Comparison of ENCODE assay signal across 8 mouse cellular contexts in genomic region chr3:84951698-84952097, GRCm38 (mm10).
A peak's percentile ranks its signal among the peaks of the same experiment; 100 is the strongest.
DNase-seq lines count a peak whose midpoint lies in the region; ATAC-seq lines count a peak whose summit lies in the region.

No protein-coding gene starts in this region.

- WGBS in heart, embryonic 14.5 days = 56% methylated on average over 2 of the region's 2 CpGs
- WGBS in hindbrain, embryonic 10.5 days = 50% methylated on average over 2 of the region's 2 CpGs
- 13% methylated on average over 2 of the region's 2 CpGs for WGBS in midbrain, embryonic 14.5 days

- no peaks in the 10 kb centered on the region for H3K27me3 ChIP-seq in heart, embryonic 14.5 days (ENCODE audit: control insufficient read depth, insufficient read depth, low read length)
- H3K27me3 ChIP-seq in hindbrain, embryonic 10.5 days (ENCODE audit: insufficient read depth, poor library complexity, severe bottlenecking) = no peaks in the 10 kb centered on the region
- no peaks in the 10 kb centered on the region for H3K27me3 ChIP-seq in midbrain, embryonic 14.5 days (ENCODE audit: control insufficient read depth, insufficient read depth, low read length)

- H3K9ac ChIP-seq in heart, embryonic 14.5 days (ENCODE audit: low read length) = peak overlapping the region; percentile 63; the same call in 1 of the 2 replicates
- H3K9ac ChIP-seq in midbrain, embryonic 14.5 days (replicated peaks; ENCODE audit: low read length) = peak overlapping the region; percentile 61

- 0 out of 4 replicates have a peak overlapping the region, but pooled peaks of 1 of the 2 experiments have one; percentile 19 for H3K27ac ChIP-seq in heart, embryonic 14.5 days (replicated peaks in 1 of 2; ENCODE audit: control insufficient read depth in 1 of 2, insufficient read depth in 1 of 2, low read depth in 2 of 2, low read length in 2 of 2)
- H3K27ac ChIP-seq in hindbrain, embryonic 10.5 days = peak overlapping the region; percentile 85
- H3K27ac ChIP-seq in midbrain, embryonic 14.5 days (replicated peaks; ENCODE audit: low read depth, low read length) = peak overlapping the region; percentile 80

- H3K4me2 ChIP-seq in heart, embryonic 14.5 days (ENCODE audit: low read length) = peak overlapping the region; percentile 67
- H3K4me2 ChIP-seq in midbrain, embryonic 14.5 days (ENCODE audit: low read length) = peak overlapping the region; percentile 56

- H3K36me3 ChIP-seq in heart, embryonic 14.5 days (ENCODE audit: control insufficient read depth, insufficient read depth, low read length) = no peaks in the 10 kb centered on the region
- no peaks in the 10 kb centered on the region for H3K36me3 ChIP-seq in hindbrain, embryonic 10.5 days
- no peaks in the 10 kb centered on the region for H3K36me3 ChIP-seq in midbrain, embryonic 14.5 days (ENCODE audit: control insufficient read depth, insufficient read depth, low read length)

- intact Hi-C loops in heart, postnatal 10 days (cut with DNase I) = no loop called here

- peaks cover 0 to 4% of the 10 kb centered on the region in 2 experiments; a peak in 2 of 4 replicates for H3K4me1 ChIP-seq in heart, embryonic 14.5 days (ENCODE audit: control insufficient read depth in 2 of 2, insufficient read depth in 2 of 2, low read length in 2 of 2)
- H3K4me1 ChIP-seq in hindbrain, embryonic 10.5 days (replicated peaks) = peaks cover 36% of the 10 kb centered on the region
- H3K4me1 ChIP-seq in midbrain, embryonic 14.5 days (ENCODE audit: control insufficient read depth, insufficient read depth, low read length) = peaks cover 21% of the 10 kb centered on the region; the same call in 1 of the 2 replicates

- H3K9me3 ChIP-seq in heart, embryonic 14.5 days (ENCODE audit: control insufficient read depth, low read length) = no peaks in the 10 kb centered on the region
- no peaks in the 10 kb centered on the region for H3K9me3 ChIP-seq in hindbrain, embryonic 10.5 days
- H3K9me3 ChIP-seq in midbrain, embryonic 14.5 days (ENCODE audit: control insufficient read depth, low read length) = no peaks in the 10 kb centered on the region

- H3K4me3 ChIP-seq in heart, embryonic 14.5 days (ENCODE audit: control insufficient read depth in 1 of 2, insufficient read depth in 1 of 2, low read depth in 1 of 2, low read length in 2 of 2) = peak overlapping the region; percentile 39 to 45
- peak overlapping the region; percentile 59 for H3K4me3 ChIP-seq in hindbrain, embryonic 10.5 days
- peak overlapping the region; percentile 45 for H3K4me3 ChIP-seq in midbrain, embryonic 14.5 days (replicated peaks; ENCODE audit: low read depth, low read length)

- DNase-seq in heart, postnatal 10 days = no peak
- DNase-seq in MN1 (ENCODE audit: low spot score) = peak; percentile 58
- no peak for DNase-seq in hindbrain, embryonic 10.5 days (ENCODE audit: low spot score)
- DNase-seq in midbrain, embryonic 14.5 days = no peak
- no peak for DNase-seq in right cerebral cortex, postnatal 10 days (ENCODE audit: low spot score in 2 of 2)
- DNase-seq in urinary bladder, postnatal 36 days (ENCODE audit: low spot score in 2 of 2) = no peak

- ATAC-seq in heart, embryonic 14.5 days (ENCODE audit: insufficient number of reproducible peaks, insufficient read depth, low FRiP score, low read depth) = no peak
- ATAC-seq in midbrain, embryonic 14.5 days (ENCODE audit: low FRiP score, low TSS enrichment) = no peak
- no peak for ATAC-seq in inflammation-experienced regulatory T-cells, adult 6 months
